In the genomic region with DNA sequence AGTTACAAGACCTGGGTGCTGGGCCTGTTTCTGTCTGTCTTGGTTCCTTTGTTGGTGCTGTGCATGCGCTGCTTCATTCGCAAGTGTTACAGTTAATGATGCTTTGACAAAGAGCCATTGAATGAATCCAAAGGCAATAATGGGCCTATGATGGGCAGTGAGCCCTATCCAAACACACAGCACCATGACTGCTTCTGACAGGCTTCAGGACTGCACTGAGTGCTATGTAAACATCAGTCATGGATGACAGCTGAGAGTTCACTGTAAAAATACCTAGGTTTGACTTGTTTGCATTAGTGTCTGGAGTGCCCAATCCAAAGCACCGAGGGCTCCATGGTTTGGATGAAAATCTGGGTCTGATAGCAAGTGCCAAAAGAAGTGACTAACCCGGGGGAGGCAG, we compare ENCODE assay signal across 15 mouse cellular contexts.
"Had no signal": no experiment of that assay in that cellular context is flagged by ENCODE, and none has a peak within 500 bp of the region (broad histone marks: within the 10 kb centered on the region; RNA-seq: fewer than 3 reads in every experiment).

No protein-coding gene starts in this region.

- ATAC-seq: inflammation-experienced regulatory T-cells, adult 6 months; intestine, embryonic 16.5 days; liver, postnatal 0 days had no signal

- H3K9ac ChIP-seq: limb, embryonic 12.5 days; limb, embryonic 15.5 days; liver, embryonic 14.5 days; liver, postnatal 0 days had no signal

- DNase-seq: kidney, adult 8-10 months; kidney, postnatal 14 days; left cerebral cortex, postnatal 4 days; liver, postnatal 0 days; lung, postnatal 4 days; midbrain, embryonic 14.5 days; thymus, adult 18-20 months; thymus, postnatal 36 days had no signal

- H3K27me3 ChIP-seq: limb, embryonic 12.5 days; limb, embryonic 15.5 days had no signal

- H3K9me3 ChIP-seq: limb, embryonic 15.5 days had no signal

- H3K36me3 ChIP-seq: limb, embryonic 12.5 days; limb, embryonic 15.5 days had no signal

- H3K4me3 ChIP-seq: limb, embryonic 12.5 days; limb, embryonic 15.5 days had no signal

- H3K4me2 ChIP-seq: limb, embryonic 12.5 days; limb, embryonic 15.5 days; liver, embryonic 11.5 days; midbrain, embryonic 11.5 days had no signal

- H3K27ac ChIP-seq: limb, embryonic 12.5 days; limb, embryonic 15.5 days; liver, embryonic 14.5 days had no signal
